Mouse (Mus musculus): ENCODE data around the gene Prkg1. TPM values are rescaled to one million over a fixed set of nuclear protein-coding genes. Genes with fewer than 3 reads are reported as not detected.

Prkg1 gene
- polyA plus RNA-seq, 1 experiment, result 1.1 TPM

- no peak for TF ChIP-seq GATA1 (IDR thresholded peaks at IDR 0.05; ENCODE audit: borderline replicate concordance, low read length)
- no peak for TF ChIP-seq FLI1 (IDR thresholded peaks at IDR 0.05; ENCODE audit: low read length)
- Histone ChIP-seq H3K4me3 (replicated peaks) (no peak overlapping the region), H3K4me1 (peaks cover 22% of the 10 kb centered on the region), H3K9me3 (no peaks in the 10 kb centered on the region), H3K36me3 (replicated peaks; ENCODE audit: low read length) (no peaks in the 10 kb centered on the region), H3K27me3 (replicated peaks) (no peaks in the 10 kb centered on the region)
Measured at GRCm38 (mm10) chr19:31106036-31106435, 658.8 kb downstream of the Prkg1 start.

- Histone ChIP-seq H3K9me3 (no peaks in the 10 kb centered on the region), H3K27me3 (replicated peaks) (no peaks in the 10 kb centered on the region), H3K4me3 (replicated peaks) (no peak overlapping the region), H3K36me3 (replicated peaks; ENCODE audit: low read length) (no peaks in the 10 kb centered on the region), H3K4me1 (peaks cover 22% of the 10 kb centered on the region)
- TF ChIP-seq GATA1 (IDR thresholded peaks at IDR 0.05; ENCODE audit: borderline replicate concordance, low read length) (no peak), FLI1 (IDR thresholded peaks at IDR 0.05; ENCODE audit: low read length) (no peak)
Measured at GRCm38 (mm10) chr19:31104764-31105163, 660.1 kb downstream of the Prkg1 start.

GRCm38 (mm10) chr19:31099369-31099768 lies 665.5 kb downstream of the Prkg1 start:
- peaks cover 37% of the 10 kb centered on the region for H3K4me1 ChIP-seq
- no peaks in the 10 kb centered on the region for H3K36me3 ChIP-seq (replicated peaks; ENCODE audit: low read length)
- H3K27me3 ChIP-seq (replicated peaks), result no peaks in the 10 kb centered on the region
- H3K4me3 ChIP-seq (replicated peaks), result no peak overlapping the region
- TF ChIP-seq GATA1 (IDR thresholded peaks at IDR 0.05; ENCODE audit: borderline replicate concordance, low read length) (no peak), FLI1 (IDR thresholded peaks at IDR 0.05; ENCODE audit: low read length) (no peak)
- no peaks in the 10 kb centered on the region for H3K9me3 ChIP-seq

- peaks cover 32% of the 10 kb centered on the region for H3K4me1 ChIP-seq
- no peak for TF ChIP-seq FLI1 (IDR thresholded peaks at IDR 0.05; ENCODE audit: low read length)
- TF ChIP-seq GATA1 (IDR thresholded peaks at IDR 0.05; ENCODE audit: borderline replicate concordance, low read length), result no peak
- H3K4me3 ChIP-seq (replicated peaks), result no peak overlapping the region
- no peaks in the 10 kb centered on the region for H3K9me3 ChIP-seq
- H3K27me3 ChIP-seq (replicated peaks), result no peaks in the 10 kb centered on the region
- H3K36me3 ChIP-seq (replicated peaks; ENCODE audit: low read length), result no peaks in the 10 kb centered on the region
Measured at GRCm38 (mm10) chr19:31097857-31098256, 667.0 kb downstream of the Prkg1 start.

- Histone ChIP-seq H3K27me3 (replicated peaks) (no peaks in the 10 kb centered on the region), H3K4me1 (peaks cover 21% of the 10 kb centered on the region), H3K4me3 (replicated peaks) (peak overlapping the region; percentile 98), H3K9me3 (no peaks in the 10 kb centered on the region), H3K36me3 (replicated peaks; ENCODE audit: low read length) (peaks cover 28% of the 10 kb centered on the region)
- TF ChIP-seq GATA1 (IDR thresholded peaks at IDR 0.05; ENCODE audit: borderline replicate concordance, low read length) (no peak), FLI1 (IDR thresholded peaks at IDR 0.05; ENCODE audit: low read length) (no peak)
Measured at GRCm38 (mm10) chr19:31083761-31084160, 681.1 kb downstream of the Prkg1 start.

GRCm38 (mm10) chr19:31082662-31083429 lies 682.0 kb downstream of the Prkg1 start, which contains the start of gene Cstf2t:
Cstf2t (plus strand) TSS chr19:31082837.
- Histone ChIP-seq H3K27me3 (replicated peaks) (no peaks in the 10 kb centered on the region), H3K4me3 (replicated peaks) (peak within 1 kb of the TSS; percentile 98), H3K36me3 (replicated peaks; ENCODE audit: low read length) (peaks cover 28% of the 10 kb centered on the region), H3K9me3 (no peaks in the 10 kb centered on the region), H3K4me1 (peaks cover 21% of the 10 kb centered on the region)
- TF ChIP-seq GATA1 (IDR thresholded peaks at IDR 0.05; ENCODE audit: borderline replicate concordance, low read length) (no peak), FLI1 (IDR thresholded peaks at IDR 0.05; ENCODE audit: low read length) (peak; percentile 61)

GRCm38 (mm10) chr19:31082226-31082625 lies 682.6 kb downstream of the Prkg1 start:
- Histone ChIP-seq H3K27me3 (replicated peaks) (no peaks in the 10 kb centered on the region), H3K9me3 (no peaks in the 10 kb centered on the region), H3K36me3 (replicated peaks; ENCODE audit: low read length) (peaks cover 25% of the 10 kb centered on the region), H3K4me3 (replicated peaks) (peak overlapping the region; percentile 98), H3K4me1 (peaks cover 21% of the 10 kb centered on the region)
- TF ChIP-seq FLI1 (IDR thresholded peaks at IDR 0.05; ENCODE audit: low read length) (no peak), GATA1 (IDR thresholded peaks at IDR 0.05; ENCODE audit: borderline replicate concordance, low read length) (no peak)

GRCm38 (mm10) chr19:31078241-31078640 lies 686.6 kb downstream of the Prkg1 start:
- Histone ChIP-seq H3K36me3 (replicated peaks; ENCODE audit: low read length) (no peaks in the 10 kb centered on the region), H3K27me3 (replicated peaks) (no peaks in the 10 kb centered on the region), H3K4me1 (peaks cover 7% of the 10 kb centered on the region), H3K9me3 (no peaks in the 10 kb centered on the region), H3K4me3 (replicated peaks) (no peak overlapping the region)
- no peak for TF ChIP-seq GATA1 (IDR thresholded peaks at IDR 0.05; ENCODE audit: borderline replicate concordance, low read length)
- TF ChIP-seq FLI1 (IDR thresholded peaks at IDR 0.05; ENCODE audit: low read length), result no peak

GRCm38 (mm10) chr19:31076106-31076505 lies 688.7 kb downstream of the Prkg1 start:
- TF ChIP-seq GATA1 (IDR thresholded peaks at IDR 0.05; ENCODE audit: borderline replicate concordance, low read length) (no peak), FLI1 (IDR thresholded peaks at IDR 0.05; ENCODE audit: low read length) (no peak)
- no peaks in the 10 kb centered on the region for H3K9me3 ChIP-seq
- peaks cover 5% of the 10 kb centered on the region; the same call in 1 of the 2 replicates for H3K4me1 ChIP-seq
- no peak overlapping the region for H3K4me3 ChIP-seq (replicated peaks)
- no peaks in the 10 kb centered on the region for H3K36me3 ChIP-seq (replicated peaks; ENCODE audit: low read length)
- no peaks in the 10 kb centered on the region for H3K27me3 ChIP-seq (replicated peaks)

- no peaks in the 10 kb centered on the region for H3K27me3 ChIP-seq (replicated peaks)
- peaks cover 11% of the 10 kb centered on the region; the same call in 1 of the 2 replicates for H3K4me1 ChIP-seq
- no peaks in the 10 kb centered on the region for H3K36me3 ChIP-seq (replicated peaks; ENCODE audit: low read length)
- no peak overlapping the region for H3K4me3 ChIP-seq (replicated peaks)
- H3K9me3 ChIP-seq, result no peaks in the 10 kb centered on the region
- TF ChIP-seq FLI1 (IDR thresholded peaks at IDR 0.05; ENCODE audit: low read length) (no peak), GATA1 (IDR thresholded peaks at IDR 0.05; ENCODE audit: borderline replicate concordance, low read length) (no peak)
Measured at GRCm38 (mm10) chr19:31074717-31075063, 690.1 kb downstream of the Prkg1 start.
